Mouse (Mus musculus) ovary, adult 2 months (tissue): ENCODE measurements around the gene A26c2. TPM values are rescaled to one million over a fixed set of nuclear protein-coding genes. Genes with fewer than 3 reads are reported as not detected.

Experiments
- polyA plus RNA-seq: library from polyadenylated mRNA; depleted of rRNA; stranded (reverse); fragments of >200 nt; gene quantifications from 2 replicates; pipeline ENCODE4 v1.2.3, GENCODE M21; 2012; rRNA removed

Gene A26c2
- not detected in 2 replicates for polyA plus RNA-seq

DNA sequence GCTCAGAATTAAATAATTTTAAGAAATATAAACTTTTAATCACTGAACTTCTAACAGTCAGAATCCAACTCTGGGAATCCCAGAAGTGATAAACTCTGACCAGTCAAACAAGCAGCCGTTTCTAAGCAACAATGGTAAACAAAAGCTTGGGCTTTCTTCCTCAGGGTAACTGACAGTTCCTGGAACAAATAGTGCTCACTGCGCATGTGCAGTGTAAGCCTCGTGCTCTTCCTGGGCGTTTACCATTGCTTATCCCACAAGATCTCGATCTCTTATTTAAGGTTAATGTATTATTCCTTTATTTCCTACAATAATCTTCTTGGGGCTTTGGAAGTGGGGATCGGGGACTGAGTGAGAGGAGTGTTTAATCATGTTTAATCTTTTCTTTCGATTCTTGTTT, at the start of gene A26c2:
A26c2 (minus strand) TSS at position 101 of the 400 bp plus-strand sequence.

